Mouse (Mus musculus) kidney, postnatal 0 days (tissue): Measurements from ENCODE around the gene Cd84. TPM values are rescaled to one million over a fixed set of nuclear protein-coding genes. Genes with fewer than 3 reads are reported as not detected.

ENCODE experiments used
- ATAC-seq: fragments of 200-750 bp; cut with Nextera tagmentation; replicated peaks from 2 replicates; pipeline ENCODE4 v1.8.0; 2017; ENCODE audit warnings: low read depth, moderate number of reproducible peaks, moderate TSS enrichment, moderate library complexity; ENCODE audit not compliant: low FRiP score
- DNase-seq: peaks from one replicate; pipeline ENCODE4 v3.0.0-alpha.2; 2016; ENCODE audit warnings: low spot score
- H3K27ac ChIP-seq: fragments of 300-500 bp; sonication (generic); 2 replicates; pipeline ENCODE4 v1.5.1; 2014; ENCODE audit warnings: mild to moderate bottlenecking
- H3K27me3 ChIP-seq: fragments of 300-500 bp; sonication (generic); 2 replicates; pipeline ENCODE4 v1.6.1; 2014; ENCODE audit warnings: low read length, mixed read lengths; ENCODE audit not compliant: insufficient read depth
- H3K36me3 ChIP-seq: fragments of 300-500 bp; sonication (generic); 2 replicates; pipeline ENCODE4 v1.6.1; 2014; ENCODE audit warnings: low read length, mixed read lengths; ENCODE audit not compliant: insufficient read depth
- H3K4me1 ChIP-seq: fragments of 300-500 bp; sonication (generic); replicated peaks from 2 replicates; pipeline ENCODE4 v1.6.1; 2014; ENCODE audit warnings: antibody characterized with exemption, low read length, mixed read lengths; ENCODE audit not compliant: insufficient read depth
- H3K4me2 ChIP-seq: fragments of 300-500 bp; sonication (generic); 2 replicates; pipeline ENCODE4 v1.6.1; 2014; ENCODE audit warnings: mild to moderate bottlenecking, low read length, moderate library complexity, mixed read lengths
- H3K4me3 ChIP-seq: fragments of 300-500 bp; sonication (generic); replicated peaks from 2 replicates; pipeline ENCODE4 v1.5.1; 2014; ENCODE audit warnings: low read depth, low read length
- H3K9ac ChIP-seq: fragments of 300-500 bp; sonication (generic); 2 replicates; pipeline ENCODE4 v1.6.1; 2014; ENCODE audit warnings: low read depth, low read length
- H3K9me3 ChIP-seq: fragments of 300-500 bp; sonication (generic); replicated peaks from 2 replicates; pipeline ENCODE4 v1.6.1; 2016; ENCODE audit warnings: low read length, inconsistent platforms, mixed read lengths
- CTCF ChIP-seq: IDR thresholded peaks from 2 replicates; pipeline ENCODE4 v1.5.1; 2016; ENCODE audit warnings: antibody characterized with exemption, low read depth, mild to moderate bottlenecking, moderate library complexity
- WGBS: fragments of 180-500 bp; shearing (Covaris S2); extraction: QIAGEN DNeasy Blood & Tissue Kit; methylation state at CpG from one replicate; pipeline ENCODE4 v1.1.7; 2014; 5-methylcytosine and 5-hydroxymethylcytosine counted together
- polyA plus RNA-seq: library from polyadenylated mRNA; unstranded; fragments of >200 nt; fragmentation: Nextera tagmentation; extraction: Ambion mirVana; gene quantifications from 2 replicates; pipeline ENCODE4 v1.2.1, GENCODE M21; 2015

Cd84 gene
- polyA plus RNA-seq, 1 experiment from 2014 or later: 1.8 TPM

GRCm38 (mm10) chr1:171919901-171920510, 80.5 kb downstream of the Cd84 start:
- WGBS: 74% methylated on average over 6 of the region's 6 CpGs
- H3K27me3 ChIP-seq: no peaks in the 10 kb centered on the region
- no peaks in the 10 kb centered on the region for H3K36me3 ChIP-seq
- H3K4me1 ChIP-seq: no peaks in the 10 kb centered on the region
- no peak overlapping the region for H3K9ac ChIP-seq
- no peak overlapping the region for H3K4me2 ChIP-seq
- no peaks in the 10 kb centered on the region for H3K9me3 ChIP-seq
- ATAC-seq (no peak), DNase-seq (no peak)
- TF ChIP-seq CTCF: no peak
- H3K27ac ChIP-seq: no peak overlapping the region
- H3K4me3 ChIP-seq: no peak overlapping the region

- Histone ChIP-seq H3K4me2 (no peak overlapping the region), H3K9me3 (no peaks in the 10 kb centered on the region), H3K4me1 (no peaks in the 10 kb centered on the region), H3K27ac (no peak overlapping the region), H3K4me3 (no peak overlapping the region), H3K9ac (no peak overlapping the region), H3K36me3 (no peaks in the 10 kb centered on the region), H3K27me3 (no peaks in the 10 kb centered on the region)
- DNase-seq (no peak), ATAC-seq (no peak)
- no peak for TF ChIP-seq CTCF
- WGBS: 63% methylated on average over 9 of the region's 9 CpGs
These were observed 81.6 kb downstream of the Cd84 start for GRCm38 (mm10) chr1:171920989-171921621.

GRCm38 (mm10) chr1:171921641-171922040, 82.1 kb downstream of the Cd84 start:
- Histone ChIP-seq H3K36me3 (no peaks in the 10 kb centered on the region), H3K4me3 (no peak overlapping the region), H3K9ac (no peak overlapping the region), H3K4me1 (no peaks in the 10 kb centered on the region), H3K27ac (no peak overlapping the region), H3K4me2 (no peak overlapping the region), H3K9me3 (no peaks in the 10 kb centered on the region), H3K27me3 (no peaks in the 10 kb centered on the region)
- TF ChIP-seq CTCF: no peak
- 71% methylated on average over 2 of the region's 2 CpGs for WGBS
- no peak for DNase-seq
- no peak for ATAC-seq

GRCm38 (mm10) chr1:171922844-171923243, 83.3 kb downstream of the Cd84 start:
- no peaks in the 10 kb centered on the region for H3K36me3 ChIP-seq
- 87% methylated on average over 5 of the region's 5 CpGs for WGBS
- H3K27ac ChIP-seq: no peak overlapping the region
- H3K4me1 ChIP-seq: no peaks in the 10 kb centered on the region
- H3K4me3 ChIP-seq: no peak overlapping the region
- ATAC-seq (no peak), DNase-seq (no peak)
- no peak overlapping the region for H3K9ac ChIP-seq
- TF ChIP-seq CTCF: no peak
- no peaks in the 10 kb centered on the region for H3K27me3 ChIP-seq
- no peak overlapping the region for H3K4me2 ChIP-seq
- H3K9me3 ChIP-seq: no peaks in the 10 kb centered on the region

- ATAC-seq (no peak), DNase-seq (no peak)
- 70% methylated on average over 3 of the region's 3 CpGs for WGBS
- Histone ChIP-seq H3K27me3 (no peaks in the 10 kb centered on the region), H3K9ac (no peak overlapping the region), H3K4me1 (no peaks in the 10 kb centered on the region), H3K27ac (no peak overlapping the region), H3K36me3 (no peaks in the 10 kb centered on the region), H3K4me2 (no peak overlapping the region), H3K4me3 (no peak overlapping the region), H3K9me3 (no peaks in the 10 kb centered on the region)
- TF ChIP-seq CTCF: no peak
These were observed 85.4 kb downstream of the Cd84 start for GRCm38 (mm10) chr1:171924900-171925299.

- Histone ChIP-seq H3K36me3 (no peaks in the 10 kb centered on the region), H3K4me2 (no peak overlapping the region), H3K4me1 (no peaks in the 10 kb centered on the region), H3K9ac (no peak overlapping the region), H3K4me3 (no peak overlapping the region), H3K9me3 (no peaks in the 10 kb centered on the region), H3K27ac (no peak overlapping the region), H3K27me3 (no peaks in the 10 kb centered on the region)
- no peak for TF ChIP-seq CTCF
- DNase-seq: no peak
- ATAC-seq: no peak
- WGBS: 54% methylated on average over 3 of the region's 3 CpGs
These were observed 94.4 kb downstream of the Cd84 start for GRCm38 (mm10) chr1:171933851-171934250.
